Mouse (Mus musculus): ENCODE results near the gene Nkain1. TPM values are rescaled to one million over a fixed set of nuclear protein-coding genes. Genes with fewer than 3 reads are reported as not detected.

The Nkain1 gene
- total and polyA plus RNA-seq, 2 experiments from 2014 or later: 9.1 to 267 TPM

- peak; percentile 71 for DNase-seq
- no peak for TF ChIP-seq CTCF (IDR thresholded peaks at IDR 0.05; ENCODE audit: low read depth)
- no peaks in the 10 kb centered on the region for H3K27me3 ChIP-seq (ENCODE audit: insufficient read depth, low read length)
- peak overlapping the region; percentile 91 for H3K27ac ChIP-seq (ENCODE audit: low read depth, low read length)
- WGBS: 5% methylated on average over 50 of the region's 76 CpGs
- peaks cover 24% of the 10 kb centered on the region for H3K4me1 ChIP-seq (ENCODE audit: insufficient read depth)
- no peaks in the 10 kb centered on the region for H3K36me3 ChIP-seq (ENCODE audit: insufficient read depth)
- peak overlapping the region; percentile 76 for H3K4me2 ChIP-seq (ENCODE audit: low read depth)
- peak overlapping the region; percentile 84 for H3K4me3 ChIP-seq (ENCODE audit: low read depth, low read length)
- peak; percentile 80 for ATAC-seq
- no peaks in the 10 kb centered on the region for H3K9me3 ChIP-seq (ENCODE audit: low read length)
- peak overlapping the region; percentile 92 for H3K9ac ChIP-seq
Measured at GRCm38 (mm10) chr4:130573351-130574047, 474 bp downstream of the Nkain1 start.

DNA sequence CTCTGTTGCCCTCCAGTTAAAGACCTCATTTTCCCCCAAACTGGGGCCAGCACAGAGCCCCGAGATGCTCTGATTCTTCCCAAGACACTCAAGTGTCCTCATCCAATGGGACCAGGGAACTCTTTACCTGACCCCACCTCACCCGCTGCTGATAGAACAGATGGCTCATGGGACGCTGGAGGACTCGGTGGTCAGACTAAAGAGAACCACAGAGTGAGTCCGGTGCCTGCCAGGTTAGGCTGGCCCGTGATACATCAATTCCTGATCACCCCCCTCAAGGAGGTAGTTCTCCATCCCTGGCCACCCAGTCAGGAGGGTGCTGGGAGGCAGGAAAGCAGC is 992 bp downstream of the Nkain1 start:
- DNase-seq: no peak
- Histone ChIP-seq H3K9ac (peak overlapping the region; percentile 92), H3K27me3 (ENCODE audit: insufficient read depth, low read length) (no peaks in the 10 kb centered on the region), H3K4me1 (ENCODE audit: insufficient read depth) (peaks cover 30% of the 10 kb centered on the region), H3K36me3 (ENCODE audit: insufficient read depth) (no peaks in the 10 kb centered on the region), H3K4me3 (ENCODE audit: low read depth, low read length) (peak overlapping the region; percentile 84), H3K4me2 (ENCODE audit: low read depth) (peak overlapping the region; percentile 76), H3K9me3 (ENCODE audit: low read length) (no peaks in the 10 kb centered on the region), H3K27ac (ENCODE audit: low read depth, low read length) (peak overlapping the region; percentile 91)
- TF ChIP-seq CTCF (IDR thresholded peaks at IDR 0.05; ENCODE audit: low read depth): no peak
- ATAC-seq: peak; percentile 9
- 3% methylated on average over 6 of the region's 6 CpGs for WGBS

- TF ChIP-seq CTCF (IDR thresholded peaks at IDR 0.05; ENCODE audit: low read depth): no peak
- 37% methylated on average over 10 of the region's 10 CpGs for WGBS
- peaks cover 32% of the 10 kb centered on the region for H3K4me1 ChIP-seq (ENCODE audit: insufficient read depth)
- peak overlapping the region; percentile 91; the same call in 1 of the 2 replicates for H3K27ac ChIP-seq (ENCODE audit: low read depth, low read length)
- H3K36me3 ChIP-seq (ENCODE audit: insufficient read depth): no peaks in the 10 kb centered on the region
- no peaks in the 10 kb centered on the region for H3K27me3 ChIP-seq (ENCODE audit: insufficient read depth, low read length)
- H3K9ac ChIP-seq: peak overlapping the region; percentile 92
- H3K9me3 ChIP-seq (ENCODE audit: low read length): no peaks in the 10 kb centered on the region
- DNase-seq (no peak), ATAC-seq (no peak)
- H3K4me3 ChIP-seq (ENCODE audit: low read depth, low read length): peak overlapping the region; percentile 84
- H3K4me2 ChIP-seq (ENCODE audit: low read depth): peak overlapping the region; percentile 76
Measured at GRCm38 (mm10) chr4:130572545-130572944, 1.4 kb downstream of the Nkain1 start.

GRCm38 (mm10) chr4:130570941-130571720 is 2.8 kb downstream of the Nkain1 start:
- no peaks in the 10 kb centered on the region for H3K36me3 ChIP-seq (ENCODE audit: insufficient read depth)
- ATAC-seq (peak; percentile 53), DNase-seq (peak; percentile 35)
- H3K27ac ChIP-seq (ENCODE audit: low read depth, low read length): 0 out of 2 replicates have a peak overlapping the region, but pooled peaks have one; percentile 50
- peak overlapping the region; percentile 7; the same call in 1 of the 2 replicates for H3K4me3 ChIP-seq (ENCODE audit: low read depth, low read length)
- H3K4me2 ChIP-seq (ENCODE audit: low read depth): peak overlapping the region; percentile 76
- no peak for TF ChIP-seq CTCF (IDR thresholded peaks at IDR 0.05; ENCODE audit: low read depth)
- no peaks in the 10 kb centered on the region for H3K9me3 ChIP-seq (ENCODE audit: low read length)
- H3K27me3 ChIP-seq (ENCODE audit: insufficient read depth, low read length): no peaks in the 10 kb centered on the region
- H3K4me1 ChIP-seq (ENCODE audit: insufficient read depth): peaks cover 32% of the 10 kb centered on the region
- WGBS: 8% methylated on average over 10 of the region's 10 CpGs
- H3K9ac ChIP-seq: peak overlapping the region; percentile 31; the same call in 1 of the 2 replicates

DNA sequence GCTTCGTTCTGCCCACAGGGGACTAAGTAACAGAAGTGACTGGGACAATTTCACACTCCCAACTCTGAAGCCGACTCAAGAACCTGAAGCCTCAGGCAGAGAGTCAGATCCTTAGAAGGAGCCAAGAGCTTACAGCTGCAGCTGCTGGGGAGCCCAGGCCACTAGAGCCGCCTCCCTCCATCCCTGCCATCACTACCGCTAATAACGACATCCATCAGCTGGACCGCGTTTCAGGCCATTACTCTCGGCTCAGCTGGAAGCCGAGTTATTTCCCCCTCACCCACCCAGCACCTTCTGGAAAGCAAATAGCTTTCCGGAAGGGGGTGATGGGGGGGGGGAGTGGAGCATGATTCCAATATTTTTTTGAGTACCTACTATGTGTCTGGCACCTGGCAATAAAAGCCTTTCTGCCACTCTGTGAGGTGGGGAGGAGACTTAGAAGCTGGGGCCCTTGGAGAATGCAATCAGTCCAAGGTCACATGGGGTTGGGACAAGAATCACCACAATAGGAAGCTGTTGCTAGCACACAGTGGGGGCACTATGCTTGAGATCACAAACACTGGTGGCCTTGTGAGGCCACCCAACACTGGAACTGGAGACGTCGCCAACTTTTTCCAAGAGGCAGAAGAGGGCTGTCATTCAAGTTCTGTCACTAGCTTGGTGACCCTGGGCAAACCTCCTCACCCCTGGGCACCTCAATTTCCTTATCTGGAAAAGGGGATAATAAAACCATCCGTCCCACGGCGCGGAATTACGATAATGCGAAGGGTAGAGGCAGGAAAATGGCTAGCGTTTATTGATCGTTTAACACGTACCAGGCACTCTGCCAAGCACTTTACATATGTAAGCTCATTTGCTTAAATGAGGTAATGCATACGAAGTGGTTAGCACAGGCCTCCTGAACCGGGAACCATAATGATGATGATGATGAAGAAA is 5.7 kb downstream of the Nkain1 start:
- ATAC-seq (no peak), DNase-seq (peak; percentile 45)
- Histone ChIP-seq H3K4me2 (ENCODE audit: low read depth) (peak overlapping the region; percentile 8; the same call in 1 of the 2 replicates), H3K27ac (ENCODE audit: low read depth, low read length) (no peak overlapping the region), H3K4me1 (ENCODE audit: insufficient read depth) (peaks cover 40% of the 10 kb centered on the region), H3K9ac (no peak overlapping the region), H3K36me3 (ENCODE audit: insufficient read depth) (no peaks in the 10 kb centered on the region), H3K27me3 (ENCODE audit: insufficient read depth, low read length) (no peaks in the 10 kb centered on the region), H3K9me3 (ENCODE audit: low read length) (no peaks in the 10 kb centered on the region), H3K4me3 (ENCODE audit: low read depth, low read length) (no peak overlapping the region)
- TF ChIP-seq CTCF (IDR thresholded peaks at IDR 0.05; ENCODE audit: low read depth): no peak
- 35% methylated on average over 23 of the region's 23 CpGs for WGBS

GRCm38 (mm10) chr4:130563820-130564219 is 10.2 kb downstream of the Nkain1 start:
- Histone ChIP-seq H3K27me3 (ENCODE audit: insufficient read depth, low read length) (no peaks in the 10 kb centered on the region), H3K9me3 (ENCODE audit: low read length) (no peaks in the 10 kb centered on the region), H3K9ac (no peak overlapping the region; the same call in 1 of the 2 replicates), H3K4me2 (ENCODE audit: low read depth) (no peak overlapping the region; the same call in 1 of the 2 replicates), H3K27ac (ENCODE audit: low read depth, low read length) (no peak overlapping the region), H3K4me3 (ENCODE audit: low read depth, low read length) (no peak overlapping the region), H3K36me3 (ENCODE audit: insufficient read depth) (0 out of 2 replicates have a peak, but pooled peaks cover 9% of the 10 kb centered on the region), H3K4me1 (ENCODE audit: insufficient read depth) (peaks cover 19% of the 10 kb centered on the region; the same call in 1 of the 2 replicates)
- 10% methylated on average over 8 of the region's 8 CpGs for WGBS
- TF ChIP-seq CTCF (IDR thresholded peaks at IDR 0.05; ENCODE audit: low read depth): no peak
- peak; percentile 63 for DNase-seq
- ATAC-seq: peak; percentile 88
